Mouse (Mus musculus): ENCODE results near the gene Gm7971.
"Not testable (repeated sequence)": the region's sequence is repeated elsewhere in the genome, so short reads cannot be mapped to it uniquely, and the experiment has no call there.

Gm7971 gene

GRCm38 (mm10) chr5:95594775-95595174 is at the start of gene Gm7971:
TSS of gene Gm7971 (minus strand) at chr5:95594875.
- not testable (repeated sequence) for DNase-seq (ENCODE audit: low spot score in 2 of 2)
